Mouse (Mus musculus) kidney, embryonic 15.5 days (tissue): ENCODE data around the gene Slc26a9. TPM values are rescaled to one million over a fixed set of nuclear protein-coding genes. Genes with fewer than 3 reads are reported as not detected.
A peak's percentile ranks its signal among the peaks of the same experiment; 100 is the strongest.

Experiments
- ATAC-seq: fragments of 200-750 bp; cut with Nextera tagmentation; replicated peaks from 2 replicates; pipeline ENCODE4 v1.8.0; 2017; ENCODE audit warnings: moderate TSS enrichment; ENCODE audit not compliant: low FRiP score
- H3K27ac ChIP-seq: fragments of 300-500 bp; sonication (generic); 2 replicates; pipeline ENCODE4 v1.5.1; 2015; ENCODE audit warnings: mild to moderate bottlenecking, inconsistent platforms
- H3K27me3 ChIP-seq: fragments of 300-500 bp; sonication (generic); 2 replicates; pipeline ENCODE4 v1.6.1; 2015; ENCODE audit warnings: inconsistent platforms
- H3K36me3 ChIP-seq: fragments of 300-500 bp; sonication (generic); 2 replicates; pipeline ENCODE4 v1.6.1; 2015; ENCODE audit warnings: inconsistent platforms
- H3K4me1 ChIP-seq: fragments of 300-500 bp; sonication (generic); 2 replicates; pipeline ENCODE4 v1.6.1; 2015; ENCODE audit warnings: inconsistent platforms
- H3K4me2 ChIP-seq: fragments of 300-500 bp; sonication (generic); 2 replicates; pipeline ENCODE4 v1.6.1; 2015; ENCODE audit warnings: moderate library complexity, mild to moderate bottlenecking, inconsistent platforms
- H3K4me3 ChIP-seq: fragments of 300-500 bp; sonication (generic); replicated peaks from 2 replicates; pipeline ENCODE4 v1.5.1; 2015; ENCODE audit warnings: mild to moderate bottlenecking, inconsistent platforms
- H3K9ac ChIP-seq: fragments of 300-500 bp; sonication (generic); 2 replicates; pipeline ENCODE4 v1.6.1; 2015; ENCODE audit warnings: mild to moderate bottlenecking, inconsistent platforms
- H3K9me3 ChIP-seq: fragments of 300-500 bp; sonication (generic); replicated peaks from 2 replicates; pipeline ENCODE4 v1.6.1; 2016; ENCODE audit warnings: inconsistent platforms
- WGBS: fragments of 180-500 bp; shearing (Covaris S2); methylation state at CpG from one replicate; pipeline ENCODE4 v1.1.7; 2015; ENCODE audit warnings: mixed read lengths; 5-methylcytosine and 5-hydroxymethylcytosine counted together
- polyA plus RNA-seq: library from polyadenylated mRNA; unstranded; fragments of >200 nt; fragmentation: Nextera tagmentation; extraction: Ambion mirVana; gene quantifications from 2 replicates; pipeline ENCODE4 v1.2.1, GENCODE M21; 2015

Slc26a9 gene
- polyA plus RNA-seq, 1 experiment from 2014 or later: 0.13 TPM

DNA sequence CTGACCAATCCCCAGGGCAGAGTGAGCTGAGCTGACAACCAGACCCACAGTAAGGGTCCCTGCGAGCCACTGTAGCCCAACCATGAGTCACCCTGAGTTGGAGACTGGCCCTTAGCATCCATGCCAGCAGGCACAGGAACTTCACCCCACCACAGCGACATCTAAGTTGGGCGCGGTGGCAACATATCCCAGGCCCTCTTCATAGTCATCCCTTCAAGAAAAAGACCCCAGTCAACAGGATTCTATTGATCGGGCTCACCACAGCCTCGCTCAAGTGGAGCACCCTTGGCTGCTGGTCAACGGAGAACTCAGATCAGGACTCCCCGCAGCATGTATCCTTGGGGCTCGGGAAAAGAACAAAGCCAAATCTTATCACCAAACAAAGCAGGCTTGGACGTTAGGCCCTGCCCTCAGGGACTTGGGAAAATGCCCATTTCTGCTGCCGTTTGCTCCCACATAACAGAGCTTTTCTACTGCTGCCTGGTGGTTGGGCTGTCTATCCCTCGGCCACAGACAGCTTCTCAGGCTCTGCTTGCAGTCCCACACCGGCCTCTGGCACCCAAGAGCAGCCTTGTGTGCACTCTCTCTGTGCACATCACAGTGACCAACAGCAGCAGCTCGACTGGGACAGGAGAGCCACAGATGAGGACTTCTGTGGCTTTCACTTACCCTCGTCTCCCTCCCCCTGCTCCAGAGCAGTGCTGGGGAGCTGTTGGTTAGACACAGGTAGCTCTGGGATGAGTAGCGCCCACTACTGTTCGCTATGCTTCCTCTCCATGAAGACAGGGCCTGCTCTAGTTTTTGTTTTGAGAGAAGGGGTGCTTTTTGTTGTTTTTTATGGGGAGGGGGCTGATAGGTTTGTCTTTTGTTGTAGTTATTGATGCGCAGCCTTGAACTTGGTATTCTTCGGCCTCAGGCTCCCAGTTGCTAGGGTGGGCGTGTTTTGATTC lies 29.2 kb upstream of the Slc26a9 start:
- 71% methylated on average over 20 of the region's 20 CpGs for WGBS

DNA sequence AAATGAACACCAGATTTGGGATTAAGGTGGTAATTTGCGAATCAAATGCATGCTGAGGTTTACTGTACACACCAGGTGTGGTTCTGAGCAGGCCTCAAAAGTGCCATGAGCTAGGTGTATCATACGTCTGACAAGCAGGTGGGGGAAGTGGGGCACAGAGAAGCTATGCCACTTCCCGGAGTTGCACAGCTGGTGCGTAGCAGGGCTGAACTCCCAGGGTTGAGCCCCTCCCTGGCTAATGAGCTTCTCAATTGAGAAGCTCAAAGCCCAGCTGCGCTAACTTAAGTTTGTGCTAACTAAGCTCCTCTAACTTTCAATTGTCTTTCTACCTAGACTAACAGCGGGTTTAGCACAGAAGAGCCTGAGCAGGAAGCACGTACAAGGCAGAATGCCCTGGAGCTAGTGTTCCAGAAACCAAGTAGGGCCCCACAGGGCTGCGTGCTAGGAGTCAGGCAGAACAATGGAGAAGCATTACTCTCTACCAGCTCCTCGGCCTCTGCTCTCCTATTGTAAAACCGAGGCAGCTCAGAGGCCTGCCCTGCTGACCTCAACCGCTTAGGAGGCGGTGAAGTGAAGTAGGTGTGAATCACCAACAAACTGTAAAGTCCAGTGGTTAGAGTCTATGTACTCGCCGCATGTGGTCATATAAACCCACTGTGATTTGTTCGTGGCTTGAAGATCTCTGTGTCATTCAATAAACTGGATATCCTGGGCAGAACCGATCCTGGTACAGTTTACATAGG lies 24.7 kb upstream of the Slc26a9 start:
- H3K9me3 ChIP-seq: no peaks in the 10 kb centered on the region
- no peaks in the 10 kb centered on the region for H3K36me3 ChIP-seq
- no peak overlapping the region for H3K27ac ChIP-seq
- H3K4me2 ChIP-seq: no peak overlapping the region
- H3K9ac ChIP-seq: no peak overlapping the region
- H3K4me3 ChIP-seq: no peak overlapping the region
- H3K4me1 ChIP-seq: no peaks in the 10 kb centered on the region; the same call in 1 of the 2 replicates
- H3K27me3 ChIP-seq: no peaks in the 10 kb centered on the region
- 62% methylated on average over 16 of the region's 16 CpGs for WGBS
- no peak for ATAC-seq

More for the DNA sequence above, 29.2 kb upstream of the Slc26a9 start:
- H3K9me3 ChIP-seq: no peaks in the 10 kb centered on the region
- H3K4me2 ChIP-seq: no peak overlapping the region
- ATAC-seq: 0 out of 2 replicates have a peak, but pooled peaks have one; percentile 21
- H3K36me3 ChIP-seq: no peaks in the 10 kb centered on the region
- no peak overlapping the region for H3K4me3 ChIP-seq
- no peaks in the 10 kb centered on the region; the same call in 1 of the 2 replicates for H3K4me1 ChIP-seq
- H3K27me3 ChIP-seq: 0 out of 2 replicates have a peak, but pooled peaks cover 3% of the 10 kb centered on the region
- no peak overlapping the region for H3K27ac ChIP-seq
- no peak overlapping the region for H3K9ac ChIP-seq

- 68% methylated on average over 3 of the region's 3 CpGs for WGBS
- Histone ChIP-seq H3K4me2 (no peak overlapping the region), H3K4me3 (no peak overlapping the region), H3K36me3 (no peaks in the 10 kb centered on the region), H3K27ac (no peak overlapping the region), H3K27me3 (no peaks in the 10 kb centered on the region), H3K4me1 (no peaks in the 10 kb centered on the region), H3K9ac (no peak overlapping the region), H3K9me3 (no peaks in the 10 kb centered on the region)
- ATAC-seq: no peak
Observed at GRCm38 (mm10) chr1:131721989-131722388, 21.8 kb upstream of the Slc26a9 start.

DNA sequence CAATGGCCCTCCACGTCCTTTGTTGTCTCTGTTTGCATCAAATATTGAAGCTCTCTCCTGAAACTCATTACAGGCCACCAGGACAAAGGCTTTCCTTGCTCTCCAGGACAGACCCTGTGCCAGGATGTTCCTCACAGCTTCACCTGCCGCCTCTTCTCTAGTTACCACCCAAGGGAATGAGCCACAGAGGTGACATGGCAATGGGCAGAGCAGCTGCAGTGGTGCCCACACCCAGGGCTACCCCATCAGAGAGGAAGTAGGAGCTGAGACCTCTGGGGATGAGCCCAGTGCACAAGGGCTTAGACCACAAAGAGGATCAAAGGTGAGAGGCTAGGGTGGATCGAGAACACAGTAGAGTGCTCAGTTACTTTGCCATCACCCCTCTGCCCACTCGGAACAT lies 20.3 kb upstream of the Slc26a9 start:
- no peak overlapping the region for H3K27ac ChIP-seq
- ATAC-seq: no peak
- H3K9ac ChIP-seq: no peak overlapping the region
- H3K4me3 ChIP-seq: no peak overlapping the region
- no peak overlapping the region for H3K4me2 ChIP-seq
- no peaks in the 10 kb centered on the region for H3K4me1 ChIP-seq
- no peaks in the 10 kb centered on the region for H3K9me3 ChIP-seq
- no peaks in the 10 kb centered on the region for H3K27me3 ChIP-seq
- 76% methylated on average over 4 of the region's 4 CpGs for WGBS
- no peaks in the 10 kb centered on the region for H3K36me3 ChIP-seq

- H3K9ac ChIP-seq: no peak overlapping the region
Observed at GRCm38 (mm10) chr1:131726586-131726985, 17.2 kb upstream of the Slc26a9 start.

DNA sequence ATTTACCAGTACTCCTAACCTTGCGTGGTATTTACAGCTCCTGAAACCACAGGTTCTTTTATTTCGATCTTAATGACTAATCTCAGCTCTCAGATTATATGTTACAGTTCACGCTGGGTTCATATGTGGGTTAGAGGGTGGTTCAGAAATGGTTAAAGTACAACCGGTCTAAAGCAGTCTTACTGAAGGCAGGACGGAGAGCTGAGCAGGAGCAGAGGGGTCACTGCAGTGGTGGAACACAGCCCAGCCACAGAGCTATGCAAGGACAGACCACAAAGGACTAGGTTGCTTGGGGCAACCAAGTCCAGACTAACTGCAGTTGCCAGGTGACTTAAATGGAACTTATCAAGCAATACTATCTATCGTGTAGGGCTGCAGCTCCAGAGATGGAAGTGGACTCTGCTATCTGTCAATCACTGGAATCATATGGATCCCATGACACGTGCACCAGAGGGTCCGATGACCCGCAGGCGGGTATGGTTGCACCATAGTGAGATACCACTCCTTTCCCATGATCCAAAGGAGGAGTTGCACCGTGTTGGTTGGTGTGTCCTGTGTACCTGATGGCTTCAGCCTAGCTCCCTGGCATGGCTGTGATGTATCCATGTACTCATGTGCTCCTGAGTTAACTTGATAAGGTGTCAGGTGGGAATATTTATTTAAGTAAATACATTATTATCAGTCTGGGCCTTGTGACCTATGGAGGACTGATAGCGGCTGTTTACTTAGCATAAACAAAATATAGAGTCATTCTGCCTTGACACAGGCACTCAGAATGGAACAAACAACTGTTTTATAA lies 13.0 kb upstream of the Slc26a9 start:
- H3K4me2 ChIP-seq: no peak overlapping the region
- WGBS: 57% methylated on average over 12 of the region's 12 CpGs
- no peak overlapping the region for H3K9ac ChIP-seq
- H3K27me3 ChIP-seq: no peaks in the 10 kb centered on the region
- H3K27ac ChIP-seq: peak overlapping the region; percentile 60
- peak; percentile 83 for ATAC-seq
- no peaks in the 10 kb centered on the region for H3K36me3 ChIP-seq
- no peak overlapping the region for H3K4me3 ChIP-seq
- peaks cover 25% of the 10 kb centered on the region for H3K4me1 ChIP-seq
- no peaks in the 10 kb centered on the region for H3K9me3 ChIP-seq

More at GRCm38 (mm10) chr1:131726586-131726985, 17.2 kb upstream of the Slc26a9 start:
- no peaks in the 10 kb centered on the region for H3K9me3 ChIP-seq
- ATAC-seq: no peak
- 51% methylated on average over 6 of the region's 6 CpGs for WGBS
- H3K4me3 ChIP-seq: no peak overlapping the region
- no peak overlapping the region for H3K27ac ChIP-seq
- H3K36me3 ChIP-seq: no peaks in the 10 kb centered on the region
- no peak overlapping the region for H3K4me2 ChIP-seq
- no peaks in the 10 kb centered on the region for H3K27me3 ChIP-seq
- peaks cover 10% of the 10 kb centered on the region for H3K4me1 ChIP-seq

- Histone ChIP-seq H3K27me3 (no peaks in the 10 kb centered on the region), H3K36me3 (no peaks in the 10 kb centered on the region), H3K4me3 (no peak overlapping the region), H3K27ac (peak overlapping the region; percentile 29; the same call in 1 of the 2 replicates), H3K9ac (no peak overlapping the region), H3K4me2 (no peak overlapping the region), H3K4me1 (peaks cover 30% of the 10 kb centered on the region), H3K9me3 (no peaks in the 10 kb centered on the region)
- ATAC-seq: peak; percentile 37
- 42% methylated on average over 13 of the region's 13 CpGs for WGBS
Observed at GRCm38 (mm10) chr1:131733474-131734180, 10.2 kb upstream of the Slc26a9 start.

DNA sequence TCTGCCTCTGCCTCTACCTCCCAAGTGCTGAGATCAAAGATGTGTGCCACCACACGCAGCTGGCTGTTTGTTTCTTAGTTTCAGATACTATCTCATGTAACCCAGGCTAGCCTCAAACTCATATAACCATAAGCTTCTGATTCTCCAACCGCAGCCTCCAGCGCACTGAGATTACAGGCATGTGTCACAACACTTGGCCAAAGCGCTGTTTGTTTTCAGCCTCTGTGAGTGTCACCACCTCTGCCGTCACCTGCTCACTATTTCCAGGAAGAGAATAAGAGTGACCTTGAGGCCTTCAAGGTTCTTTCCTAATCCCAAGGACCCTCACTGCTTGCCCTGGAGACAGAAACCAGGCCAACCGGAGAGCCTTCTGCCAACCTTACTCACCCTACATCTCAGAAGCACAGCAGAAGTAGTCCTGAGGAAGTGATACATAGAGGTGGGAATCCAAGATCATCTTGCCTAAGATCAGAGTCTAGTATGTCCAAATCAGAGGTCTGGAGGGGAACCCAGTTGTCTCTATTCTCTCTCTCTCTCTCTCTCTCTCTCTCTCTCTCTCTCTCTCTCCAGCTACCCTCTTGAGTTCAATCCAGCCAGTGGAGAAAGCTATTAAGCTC lies 9.1 kb upstream of the Slc26a9 start:
- 92% methylated on average over 6 of the region's 6 CpGs for WGBS
- Histone ChIP-seq H3K27ac (no peak overlapping the region), H3K9ac (no peak overlapping the region), H3K9me3 (no peaks in the 10 kb centered on the region), H3K27me3 (no peaks in the 10 kb centered on the region), H3K36me3 (no peaks in the 10 kb centered on the region), H3K4me1 (peaks cover 31% of the 10 kb centered on the region), H3K4me3 (no peak overlapping the region), H3K4me2 (no peak overlapping the region)
- ATAC-seq: no peak

DNA sequence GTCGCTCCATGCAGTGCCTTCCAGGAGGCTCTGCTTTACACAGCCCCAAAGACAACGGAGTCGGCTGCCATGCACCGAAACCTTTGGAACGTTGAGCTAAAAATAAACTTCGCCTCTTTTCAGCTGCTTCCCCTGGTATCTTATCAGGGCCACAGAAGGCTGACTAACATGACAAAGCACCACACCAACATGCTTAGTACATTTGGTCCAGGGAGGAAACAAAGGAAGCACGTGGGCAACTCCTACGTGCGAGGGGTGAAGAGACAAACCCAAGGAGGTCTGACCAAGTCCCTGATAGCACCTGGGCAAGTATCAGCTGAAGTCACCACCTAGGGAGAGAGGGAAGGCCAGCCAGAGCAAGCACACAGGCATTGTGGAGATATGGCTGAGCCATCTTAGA lies 7.3 kb upstream of the Slc26a9 start:
- H3K9me3 ChIP-seq: no peaks in the 10 kb centered on the region
- H3K27ac ChIP-seq: no peak overlapping the region
- H3K4me2 ChIP-seq: no peak overlapping the region
- no peak overlapping the region for H3K9ac ChIP-seq
- H3K4me3 ChIP-seq: no peak overlapping the region
- no peaks in the 10 kb centered on the region for H3K27me3 ChIP-seq
- ATAC-seq: no peak
- no peaks in the 10 kb centered on the region for H3K36me3 ChIP-seq
- WGBS: 86% methylated on average over 9 of the region's 9 CpGs
- peaks cover 30% of the 10 kb centered on the region for H3K4me1 ChIP-seq

DNA sequence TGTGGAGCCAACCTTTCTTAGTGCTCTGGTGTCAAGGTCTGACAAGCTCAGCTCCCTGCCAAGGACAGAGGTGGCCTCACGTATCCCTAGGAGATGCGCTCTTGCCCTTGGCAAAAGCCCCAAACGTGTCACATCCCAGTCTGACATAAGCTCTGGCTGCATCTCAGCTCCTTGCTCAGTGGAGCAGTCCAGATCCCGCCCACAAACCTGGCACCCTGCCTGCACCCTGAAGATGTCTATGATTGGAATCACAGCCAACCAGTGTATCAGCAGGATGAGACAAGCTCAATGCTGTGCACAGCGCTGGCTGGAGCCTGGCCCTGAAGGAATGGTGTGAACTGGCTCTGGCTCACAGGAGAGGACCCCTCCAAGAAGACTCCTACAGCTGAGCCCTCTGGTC lies 6.6 kb upstream of the Slc26a9 start:
- Histone ChIP-seq H3K9me3 (no peaks in the 10 kb centered on the region), H3K36me3 (no peaks in the 10 kb centered on the region), H3K9ac (no peak overlapping the region), H3K27ac (no peak overlapping the region), H3K27me3 (no peaks in the 10 kb centered on the region), H3K4me3 (no peak overlapping the region), H3K4me2 (no peak overlapping the region), H3K4me1 (peaks cover 29% of the 10 kb centered on the region)
- ATAC-seq: no peak
- WGBS: 64% methylated on average over 5 of the region's 5 CpGs

DNA sequence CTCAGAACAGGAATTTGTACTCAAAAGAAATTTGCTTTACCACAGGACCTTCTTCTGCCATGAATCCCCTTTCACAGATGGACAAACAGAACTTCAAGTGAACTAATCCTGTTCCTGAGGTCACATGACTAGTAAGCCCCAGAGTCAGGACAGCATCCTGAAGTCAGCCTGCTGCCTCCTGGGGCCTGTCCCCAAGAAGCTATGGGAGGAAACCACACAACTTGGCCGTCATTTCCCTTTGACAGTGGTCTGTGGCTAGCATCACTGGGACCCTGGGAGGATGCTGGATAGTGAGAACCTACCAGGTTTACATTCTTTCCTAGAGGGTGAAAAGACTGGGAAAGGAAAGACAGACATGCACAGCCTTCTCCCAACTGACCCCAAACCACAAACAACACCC lies 5.1 kb upstream of the Slc26a9 start:
- Histone ChIP-seq H3K27ac (no peak overlapping the region), H3K4me2 (no peak overlapping the region), H3K4me1 (peaks cover 19% of the 10 kb centered on the region), H3K4me3 (no peak overlapping the region), H3K27me3 (no peaks in the 10 kb centered on the region), H3K9me3 (no peaks in the 10 kb centered on the region), H3K36me3 (no peaks in the 10 kb centered on the region), H3K9ac (no peak overlapping the region)
- 86% methylated on average over 1 of the region's 1 CpGs for WGBS
- ATAC-seq: no peak
